Mouse (Mus musculus): ENCODE measurements at regions not wholly inside any gene's neighbourhood (a gene's known extent, or its start where the extent isn't known, plus 50 kb on each side); places are given as distances from the start of the nearest gene placed in this dataset.

DNA sequence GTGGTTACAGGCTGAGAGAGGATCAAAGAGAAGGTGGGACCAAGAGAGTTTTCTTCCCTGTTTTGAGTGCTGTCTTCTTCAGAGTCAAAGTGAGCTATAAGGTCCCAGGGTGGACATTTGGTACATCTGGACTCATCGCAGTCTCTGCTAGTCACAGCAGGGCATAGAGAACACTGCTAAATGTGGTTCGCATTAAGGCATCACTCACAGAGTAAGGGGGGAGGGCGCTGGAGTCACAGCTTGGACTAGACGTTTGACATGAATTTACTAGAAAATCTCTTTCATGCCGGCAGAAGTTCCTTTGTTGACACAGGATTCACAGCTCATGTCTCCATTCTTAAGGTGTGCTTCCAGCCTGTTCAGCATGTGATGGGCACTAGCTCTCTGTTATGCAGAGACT lies 50.4 kb upstream of the Irf2bp2 start:
- no peak for ATAC-seq (ENCODE audit: low read depth)
- Histone ChIP-seq H3K9me3 (replicated peaks; ENCODE audit: control insufficient read depth, low read length) (no peaks in the 10 kb centered on the region), H3K4me3 (ENCODE audit: low read depth, low read length) (no peak overlapping the region), H3K36me3 (ENCODE audit: control insufficient read depth, insufficient read depth) (no peaks in the 10 kb centered on the region), H3K27ac (ENCODE audit: low read length) (no peak overlapping the region), H3K4me1 (ENCODE audit: control insufficient read depth, low read depth, low read length) (no peaks in the 10 kb centered on the region), H3K4me2 (ENCODE audit: low read depth, low read length) (no peak overlapping the region), H3K27me3 (ENCODE audit: control insufficient read depth, insufficient read depth, low read depth, low read length) (no peaks in the 10 kb centered on the region), H3K9ac (ENCODE audit: low read depth, low read length) (no peak overlapping the region)
- 67% methylated on average over 5 of the region's 5 CpGs for WGBS (ENCODE audit: insufficient replicate concordance)
